Mouse (Mus musculus): ENCODE results near the gene Gpx8. TPM values are rescaled to one million over a fixed set of nuclear protein-coding genes. Genes with fewer than 3 reads are reported as not detected.

Gpx8 gene
- 10 to 100 TPM in 1 of 26 experiments, under 1 TPM in 1, not detected in 24; 0.77 to 21.4 TPM for total RNA-seq (2018; cell fraction: chromatin; rRNA removed)
- not detected for total RNA-seq (2018; cell fraction: cytosol; rRNA removed)
- 1 to 10 TPM in 1 of 26 experiments, not detected in 25; 1.7 TPM for total RNA-seq (2018; cell fraction: nucleus; rRNA removed)
- not detected in 3 replicates for polyA plus RNA-seq (2018)

- no peak within 1 kb of the TSS for H3K27ac ChIP-seq
- no peaks in the 10 kb centered on the region for H3K36me3 ChIP-seq (ENCODE audit: inconsistent target)
- no peaks in the 10 kb centered on the region for H3K79me2 ChIP-seq (ENCODE audit: inconsistent target)
- H3K4me3 ChIP-seq (ENCODE audit: inconsistent target): no peak within 1 kb of the TSS
- WGBS (ENCODE audit: missing documents): 11% methylated on average over 21 of the region's 21 CpGs
Observed at GRCm38 (mm10) chr13:113046211-113046883, at the start of gene Gpx8. Gpx8 (minus strand) TSS chr13:113046410.

GRCm38 (mm10) chr13:113094618-113095017, 48.4 kb upstream of the Gpx8 start:
- Histone ChIP-seq H3K27ac (no peak overlapping the region), H3K79me2 (ENCODE audit: inconsistent target) (no peaks in the 10 kb centered on the region), H3K36me3 (ENCODE audit: inconsistent target) (no peaks in the 10 kb centered on the region), H3K4me3 (ENCODE audit: inconsistent target) (no peak overlapping the region)
- WGBS (ENCODE audit: missing documents): 73% methylated on average over 1 of the region's 1 CpGs

GRCm38 (mm10) chr13:113090489-113090888, 44.3 kb upstream of the Gpx8 start:
- H3K4me3 ChIP-seq (ENCODE audit: inconsistent target): no peak overlapping the region
- 81% methylated on average over 6 of the region's 8 CpGs for WGBS (ENCODE audit: missing documents)
- no peaks in the 10 kb centered on the region for H3K79me2 ChIP-seq (ENCODE audit: inconsistent target)
- no peaks in the 10 kb centered on the region for H3K36me3 ChIP-seq (ENCODE audit: inconsistent target)
- no peak overlapping the region for H3K27ac ChIP-seq

- WGBS (ENCODE audit: missing documents): 65% methylated on average over 13 of the region's 13 CpGs
- Histone ChIP-seq H3K4me3 (ENCODE audit: inconsistent target) (no peak overlapping the region), H3K27ac (no peak overlapping the region)
Observed at GRCm38 (mm10) chr13:113087226-113088017, 41.2 kb upstream of the Gpx8 start.

GRCm38 (mm10) chr13:113084732-113085131, 38.5 kb upstream of the Gpx8 start:
- Histone ChIP-seq H3K27ac (no peak overlapping the region), H3K36me3 (ENCODE audit: inconsistent target) (no peaks in the 10 kb centered on the region), H3K79me2 (ENCODE audit: inconsistent target) (no peaks in the 10 kb centered on the region), H3K4me3 (ENCODE audit: inconsistent target) (no peak overlapping the region)
- WGBS (ENCODE audit: missing documents): 58% methylated on average over 5 of the region's 5 CpGs

More at GRCm38 (mm10) chr13:113087226-113088017, 41.2 kb upstream of the Gpx8 start:
- H3K36me3 ChIP-seq (ENCODE audit: inconsistent target): no peaks in the 10 kb centered on the region
- no peaks in the 10 kb centered on the region for H3K79me2 ChIP-seq (ENCODE audit: inconsistent target)

GRCm38 (mm10) chr13:113082101-113082500, 35.9 kb upstream of the Gpx8 start:
- 77% methylated on average over 1 of the region's 1 CpGs for WGBS (ENCODE audit: missing documents)
- no peaks in the 10 kb centered on the region for H3K79me2 ChIP-seq (ENCODE audit: inconsistent target)
- no peak overlapping the region for H3K27ac ChIP-seq
- H3K4me3 ChIP-seq (ENCODE audit: inconsistent target): no peak overlapping the region
- H3K36me3 ChIP-seq (ENCODE audit: inconsistent target): no peaks in the 10 kb centered on the region

- no peaks in the 10 kb centered on the region for H3K79me2 ChIP-seq (ENCODE audit: inconsistent target)
- no peak overlapping the region for H3K4me3 ChIP-seq (ENCODE audit: inconsistent target)
- 90% methylated on average over 9 of the region's 9 CpGs for WGBS (ENCODE audit: missing documents)
Observed at GRCm38 (mm10) chr13:113079021-113079420, 32.8 kb upstream of the Gpx8 start.

GRCm38 (mm10) chr13:113064542-113064941, 18.3 kb upstream of the Gpx8 start:
- no peaks in the 10 kb centered on the region for H3K36me3 ChIP-seq (ENCODE audit: inconsistent target)
- no peaks in the 10 kb centered on the region for H3K79me2 ChIP-seq (ENCODE audit: inconsistent target)
- no peak overlapping the region for H3K27ac ChIP-seq
- 92% methylated on average over 9 of the region's 9 CpGs for WGBS (ENCODE audit: missing documents)
- no peak overlapping the region for H3K4me3 ChIP-seq (ENCODE audit: inconsistent target)

More at GRCm38 (mm10) chr13:113079021-113079420, 32.8 kb upstream of the Gpx8 start:
- H3K36me3 ChIP-seq (ENCODE audit: inconsistent target): no peaks in the 10 kb centered on the region
- no peak overlapping the region for H3K27ac ChIP-seq

GRCm38 (mm10) chr13:113061746-113062145, 15.5 kb upstream of the Gpx8 start:
- Histone ChIP-seq H3K4me3 (ENCODE audit: inconsistent target) (no peak overlapping the region), H3K79me2 (ENCODE audit: inconsistent target) (no peaks in the 10 kb centered on the region), H3K27ac (no peak overlapping the region), H3K36me3 (ENCODE audit: inconsistent target) (no peaks in the 10 kb centered on the region)
- 92% methylated on average over 6 of the region's 6 CpGs for WGBS (ENCODE audit: missing documents)

GRCm38 (mm10) chr13:113055826-113056225, 9.6 kb upstream of the Gpx8 start:
- WGBS (ENCODE audit: missing documents): 77% methylated on average over 8 of the region's 8 CpGs
- Histone ChIP-seq H3K27ac (no peak overlapping the region), H3K36me3 (ENCODE audit: inconsistent target) (no peaks in the 10 kb centered on the region), H3K79me2 (ENCODE audit: inconsistent target) (no peaks in the 10 kb centered on the region), H3K4me3 (ENCODE audit: inconsistent target) (no peak overlapping the region)

GRCm38 (mm10) chr13:113054230-113054629, 8.0 kb upstream of the Gpx8 start:
- H3K4me3 ChIP-seq (ENCODE audit: inconsistent target): no peak overlapping the region
- H3K79me2 ChIP-seq (ENCODE audit: inconsistent target): no peaks in the 10 kb centered on the region
- H3K27ac ChIP-seq: no peak overlapping the region
- H3K36me3 ChIP-seq (ENCODE audit: inconsistent target): no peaks in the 10 kb centered on the region
- 53% methylated on average over 8 of the region's 8 CpGs for WGBS (ENCODE audit: missing documents)

GRCm38 (mm10) chr13:113047647-113048046, 1.4 kb upstream of the Gpx8 start:
- Histone ChIP-seq H3K4me3 (ENCODE audit: inconsistent target) (no peak overlapping the region), H3K36me3 (ENCODE audit: inconsistent target) (no peaks in the 10 kb centered on the region), H3K27ac (no peak overlapping the region), H3K79me2 (ENCODE audit: inconsistent target) (no peaks in the 10 kb centered on the region)
- 100% methylated on average over 3 of the region's 3 CpGs for WGBS (ENCODE audit: missing documents)

- Histone ChIP-seq H3K79me2 (ENCODE audit: inconsistent target) (no peaks in the 10 kb centered on the region), H3K4me3 (ENCODE audit: inconsistent target) (no peak overlapping the region), H3K36me3 (ENCODE audit: inconsistent target) (no peaks in the 10 kb centered on the region), H3K27ac (no peak overlapping the region)
Observed at GRCm38 (mm10) chr13:113047018-113047417, 808 bp upstream of the Gpx8 start.

GRCm38 (mm10) chr13:113045458-113046110, 626 bp downstream of the Gpx8 start:
- 66% methylated on average over 16 of the region's 18 CpGs for whole genome bisulfite sequencing (ENCODE audit: missing documents)
- Histone ChIP-seq H3K4me3 (ENCODE audit: inconsistent target) (no peak overlapping the region), H3K79me2 (ENCODE audit: inconsistent target) (no peaks in the 10 kb centered on the region)

More at GRCm38 (mm10) chr13:113045458-113046110, 626 bp downstream of the Gpx8 start:
- no peak overlapping the region for H3K27ac ChIP-seq
- H3K36me3 ChIP-seq (ENCODE audit: inconsistent target): no peaks in the 10 kb centered on the region
